Mouse (Mus musculus) MEL (cell line): ENCODE data around the gene Ptpn1. TPM values are rescaled to one million over a fixed set of nuclear protein-coding genes. Genes with fewer than 3 reads are reported as not detected.
A peak's percentile ranks its signal among the peaks of the same experiment; 100 is the strongest.

Experiments
- DNase-seq: peaks from one replicate; pipeline ENCODE4 v3.0.0; 2011; ENCODE audit warnings: low read depth, low spot score
- H3K27ac ChIP-seq: 2 replicates; pipeline ENCODE4 v1.5.1; 2012; ENCODE audit warnings: low read depth, mild to moderate bottlenecking, control low read depth, low read length, moderate library complexity; ENCODE audit not compliant: control insufficient read depth
- H3K27me3 ChIP-seq, 2 experiments: fragments of 150-350 bp in 1 of 2; sonication (generic) in 1 of 2; 2 replicates each; pipeline ENCODE4 v1.6.1; 2012; ENCODE audit warnings: low read length in 2 of 2, mild to moderate bottlenecking in 2 of 2, improper control_type of control experiment in 1 of 2, moderate library complexity in 1 of 2; ENCODE audit not compliant: insufficient read depth in 2 of 2, control insufficient read depth in 1 of 2
- H3K36me3 ChIP-seq, 2 experiments: 2 replicates each; pipeline ENCODE4 v1.6.1; 2012 to 2014; ENCODE audit warnings: low read length in 2 of 2, improper control_type of control experiment in 1 of 2, inconsistent platforms in 1 of 2, mild to moderate bottlenecking in 1 of 2; ENCODE audit not compliant: insufficient read depth in 2 of 2, control insufficient read depth in 1 of 2
- H3K4me1 ChIP-seq, 2 experiments: fragments of 150-350 bp in 1 of 2; sonication (generic) in 1 of 2; 2 replicates each; pipeline ENCODE4 v1.6.1; 2012; ENCODE audit warnings: low read length in 2 of 2, improper control_type of control experiment in 1 of 2, mild to moderate bottlenecking in 1 of 2; ENCODE audit not compliant: insufficient read depth in 2 of 2, control insufficient read depth in 1 of 2
- H3K4me3 ChIP-seq, 2 experiments: fragments of 150-350 bp in 1 of 2; sonication (generic) in 1 of 2; 2 replicates each; pipeline ENCODE4 v1.5.1; 2012; ENCODE audit warnings: low read depth in 2 of 2, low read length in 2 of 2, mild to moderate bottlenecking in 2 of 2, moderate library complexity in 2 of 2, control low read depth in 1 of 2, improper control_type of control experiment in 1 of 2; ENCODE audit not compliant: control insufficient read depth in 1 of 2, insufficient read depth in 1 of 2
- H3K79me2 ChIP-seq: 2 replicates; pipeline ENCODE4 v1.6.1; 2012; ENCODE audit warnings: mild to moderate bottlenecking, low read length, moderate library complexity; ENCODE audit not compliant: control insufficient read depth, poor library complexity, insufficient read depth
- H3K9ac ChIP-seq: 2 replicates; pipeline ENCODE4 v1.6.1; 2012; ENCODE audit warnings: low read depth, mild to moderate bottlenecking, control low read depth, low read length, moderate library complexity; ENCODE audit not compliant: control insufficient read depth, poor library complexity, severe bottlenecking
- H3K9me3 ChIP-seq: fragments of 150-350 bp; sonication (generic); replicated peaks from 2 replicates; pipeline ENCODE4 v1.6.1; 2012; ENCODE audit warnings: mild to moderate bottlenecking, low read length, improper control_type of control experiment, moderate library complexity; ENCODE audit not compliant: insufficient read depth
- CHD1 ChIP-seq: IDR thresholded peaks from 2 replicates; pipeline ENCODE4 v1.6.1; 2012; ENCODE audit warnings: low read depth, mild to moderate bottlenecking, inconsistent platforms, low read length, improper control_type of control experiment
- CHD2 ChIP-seq: IDR thresholded peaks from 2 replicates; pipeline ENCODE4 v1.6.1; 2011; ENCODE audit warnings: low read length, improper control_type of control experiment
- ETS1 ChIP-seq: IDR thresholded peaks from 2 replicates; pipeline ENCODE4 v1.6.1; 2012; ENCODE audit warnings: low read depth, mild to moderate bottlenecking, inconsistent platforms, low read length, improper control_type of control experiment, moderate library complexity
- GABPA ChIP-seq: IDR thresholded peaks from 2 replicates; pipeline ENCODE4 v1.6.1; 2012; ENCODE audit warnings: low read depth, mild to moderate bottlenecking, inconsistent platforms, low read length, improper control_type of control experiment, moderate library complexity
- GATA1 ChIP-seq: IDR thresholded peaks from 2 replicates; pipeline ENCODE4 v1.6.1; 2011; ENCODE audit warnings: low read depth, low read length, improper control_type of control experiment
- JUND ChIP-seq: IDR thresholded peaks from 2 replicates; pipeline ENCODE4 v1.6.1; 2011; ENCODE audit warnings: low read depth, mild to moderate bottlenecking, improper control_type of control experiment, low read length
- MAX ChIP-seq: IDR thresholded peaks from 2 replicates; pipeline ENCODE4 v1.6.1; 2011; ENCODE audit warnings: low read length, improper control_type of control experiment
- MEF2A ChIP-seq: IDR thresholded peaks from 2 replicates; pipeline ENCODE4 v1.6.1; 2014; ENCODE audit warnings: low read depth, mild to moderate bottlenecking, inconsistent platforms, low read length, improper control_type of control experiment; ENCODE audit not compliant: poor library complexity, insufficient replicate concordance, severe bottlenecking; ENCODE audit errors: extremely low read depth
- MXI1 ChIP-seq: IDR thresholded peaks from 2 replicates; pipeline ENCODE4 v1.6.1; 2011; ENCODE audit warnings: mild to moderate bottlenecking, low read depth, low read length, improper control_type of control experiment
- MYB ChIP-seq: IDR thresholded peaks from 2 replicates; pipeline ENCODE4 v1.6.1; 2011; ENCODE audit warnings: mild to moderate bottlenecking, low read depth, low read length, improper control_type of control experiment
- NRF1 ChIP-seq: IDR thresholded peaks from 2 replicates; pipeline ENCODE4 v1.6.1; 2014; ENCODE audit warnings: low read depth, mild to moderate bottlenecking, inconsistent platforms, low read length, improper control_type of control experiment, moderate library complexity; ENCODE audit not compliant: poor library complexity, insufficient read depth, severe bottlenecking
- POLR2AphosphoS2 ChIP-seq: IDR thresholded peaks from 2 replicates; pipeline ENCODE4 v1.6.1; 2011; ENCODE audit warnings: low read length, improper control_type of control experiment
- POLR2AphosphoS5 ChIP-seq: IDR thresholded peaks from 2 replicates; pipeline ENCODE4 v1.6.1; 2012; ENCODE audit warnings: low read depth, borderline replicate concordance, mild to moderate bottlenecking, inconsistent platforms, low read length, moderate library complexity, mixed read lengths
- RAD21 ChIP-seq: IDR thresholded peaks from 2 replicates; pipeline ENCODE4 v1.6.1; 2011; ENCODE audit warnings: mild to moderate bottlenecking, low read depth, low read length, improper control_type of control experiment
- RCOR1 ChIP-seq: IDR thresholded peaks from 2 replicates; pipeline ENCODE4 v1.6.1; 2012; ENCODE audit warnings: low read depth, mild to moderate bottlenecking, inconsistent platforms, low read length, improper control_type of control experiment
- TBP ChIP-seq: IDR thresholded peaks from 2 replicates; pipeline ENCODE4 v1.8.0; 2011; ENCODE audit warnings: low read depth, low read length, improper control_type of control experiment
- UBTF ChIP-seq: IDR thresholded peaks from 2 replicates; pipeline ENCODE4 v1.6.1; 2012; ENCODE audit warnings: low read depth, mild to moderate bottlenecking, inconsistent platforms, low read length, improper control_type of control experiment, moderate library complexity, borderline replicate concordance; ENCODE audit not compliant: insufficient read depth
- USF1 ChIP-seq: IDR thresholded peaks from 2 replicates; pipeline ENCODE4 v1.6.1; 2014; ENCODE audit warnings: low read depth, mild to moderate bottlenecking, inconsistent platforms, low read length, improper control_type of control experiment, moderate library complexity
- USF2 ChIP-seq, 2 experiments: IDR thresholded peaks; 2 replicates each; pipeline ENCODE4 v1.6.1; 2011 to 2012; ENCODE audit warnings: improper control_type of control experiment in 2 of 2, low read length in 2 of 2, borderline replicate concordance in 1 of 2, inconsistent platforms in 1 of 2, low read depth in 1 of 2, mild to moderate bottlenecking in 1 of 2; ENCODE audit not compliant: insufficient read depth in 1 of 2
- ZNF384 ChIP-seq: IDR thresholded peaks from 2 replicates; pipeline ENCODE4 v1.6.1; 2012; ENCODE audit warnings: low read depth, mild to moderate bottlenecking, inconsistent platforms, low read length, improper control_type of control experiment
- polyA plus RNA-seq, 2 experiments: library from polyadenylated mRNA; stranded (reverse) in 1 of 2; unstranded in 1 of 2; fragments of >175 nt in 1 of 2; fragments of >200 nt in 1 of 2; gene quantifications; 2 replicates each; pipeline versions ENCODE4 v1.2.1 to v1.2.4; 2012; ENCODE audit warnings: low replicate concordance in 2 of 2, low read depth in 1 of 2; ENCODE audit not compliant: insufficient read length in 2 of 2, insufficient read depth in 1 of 2, missing spikeins in 1 of 2
- total RNA-seq: library from RNA; depleted of rRNA; stranded (reverse); fragments of 300-350 nt; gene quantifications from 2 replicates; pipeline ENCODE4 v1.2.3, GENCODE M21; 2012

The Ptpn1 gene
- total and polyA plus RNA-seq, 3 experiments: 55.3 to 62.9 TPM; not detected in 1

- no peak for TF ChIP-seq CHD1
- TF ChIP-seq MXI1: no peak
- TF ChIP-seq RAD21: no peak
- TF ChIP-seq TBP: no peak
- TF ChIP-seq ETS1: no peak
- no peak for TF ChIP-seq GATA1
- TF ChIP-seq CHD2: no peak
- no peak for TF ChIP-seq UBTF
- TF ChIP-seq USF1: no peak
- Histone ChIP-seq H3K4me3 (no peak overlapping the region), H3K27ac (no peak overlapping the region), H3K9me3 (no peaks in the 10 kb centered on the region), H3K27me3 (no peaks in the 10 kb centered on the region), H3K9ac (no peak overlapping the region), H3K36me3 (peaks cover 0 to 8% of the 10 kb centered on the region in 2 experiments; a peak in 2 of 4 replicates), H3K79me2 (no peaks in the 10 kb centered on the region), H3K4me1 (peaks cover 0 to 11% of the 10 kb centered on the region in 2 experiments; a peak in 2 of 4 replicates)
- no peak for DNase-seq
Measured at GRCm38 (mm10) chr2:167921823-167922222, 10.0 kb upstream of the Ptpn1 start.

- Histone ChIP-seq H3K9ac (peak overlapping the region; percentile 98; the same call in 1 of the 2 replicates), H3K4me3 (peak overlapping the region; percentile 74 to 79; a peak in 3 of 4 replicates), H3K9me3 (no peaks in the 10 kb centered on the region), H3K27ac (peak overlapping the region; percentile 100; the same call in 1 of the 2 replicates), H3K27me3 (no peaks in the 10 kb centered on the region), H3K4me1 (peaks cover 0 to 11% of the 10 kb centered on the region in 2 experiments; a peak in 2 of 4 replicates), H3K36me3 (peaks cover 0 to 8% of the 10 kb centered on the region in 2 experiments; a peak in 2 of 4 replicates), H3K79me2 (no peaks in the 10 kb centered on the region)
- no peak for DNase-seq
- no peak for TF ChIP-seq GATA1
- no peak for TF ChIP-seq RCOR1
- no peak for TF ChIP-seq NRF1
- TF ChIP-seq MYB: no peak
- TF ChIP-seq POLR2AphosphoS2: no peak
- TF ChIP-seq ZNF384: no peak
- no peak for TF ChIP-seq POLR2AphosphoS5
- TF ChIP-seq USF2 (IDR thresholded peaks at IDR 0.05; ENCODE audit: borderline replicate concordance in 1 of 2, insufficient read depth in 1 of 2, low read depth in 1 of 2, low read length in 2 of 2): no peak
- TF ChIP-seq GABPA: no peak
- no peak for TF ChIP-seq TBP
- no peak for TF ChIP-seq MEF2A
- TF ChIP-seq MAX: no peak
- TF ChIP-seq JUND: no peak
Measured at GRCm38 (mm10) chr2:167924011-167924410, 7.8 kb upstream of the Ptpn1 start.
